Mouse (Mus musculus) frontal cortex, postnatal 25 days (tissue): Measurements from ENCODE around the gene Olfml2a.

ENCODE experiments used
- DNase-seq, 2 experiments: peaks; one replicate each; pipeline ENCODE4 v3.0.0; 2022; ENCODE audit warnings: low spot score in 2 of 2

Olfml2a gene

GRCm38 (mm10) chr2:39011264-39011663 lies 79.5 kb downstream of the Olfml2a start:
- DNase-seq = no peak

- DNase-seq = no peak
Observed at GRCm38 (mm10) chr2:39011971-39012370, 80.2 kb downstream of the Olfml2a start.

- DNase-seq = no peak
Observed at GRCm38 (mm10) chr2:39012768-39013279, 81.0 kb downstream of the Olfml2a start.
